12 mouse cellular contexts compared by ENCODE assay signal in genomic region chr10:126924087-126924486, GRCm38 (mm10). TPM values are rescaled to one million over a fixed set of nuclear protein-coding genes. Genes with fewer than 3 reads are reported as not detected.
DNase-seq lines count a peak whose midpoint lies in the region; ATAC-seq lines count a peak whose summit lies in the region.
"Had no signal": no experiment of that assay in that cellular context is flagged by ENCODE, and none has a peak within 500 bp of the region (broad histone marks: within the 10 kb centered on the region; RNA-seq: fewer than 3 reads in every experiment).

No protein-coding gene starts in this region.

- no peak overlapping the region for H3K27ac ChIP-seq in heart, embryonic 12.5 days (ENCODE audit: poor library complexity, severe bottlenecking)
- peak overlapping the region; percentile 58; the same call in 1 of the 2 replicates for H3K27ac ChIP-seq in intestine, embryonic 15.5 days
- no peak overlapping the region for H3K27ac ChIP-seq in midbrain, embryonic 13.5 days
- H3K27ac ChIP-seq: embryonic facial prominence, embryonic 12.5 days; kidney, embryonic 15.5 days; liver, embryonic 14.5 days had no signal

- H3K27me3 ChIP-seq in heart, embryonic 12.5 days (replicated peaks), result no peaks in the 10 kb centered on the region
- H3K27me3 ChIP-seq in intestine, embryonic 15.5 days (replicated peaks), result no peaks in the 10 kb centered on the region
- H3K27me3 ChIP-seq in midbrain, embryonic 13.5 days, result peaks cover 21% of the 10 kb centered on the region
- H3K27me3 ChIP-seq: kidney, embryonic 15.5 days had no signal

- no peaks in the 10 kb centered on the region for H3K36me3 ChIP-seq in heart, embryonic 12.5 days
- H3K36me3 ChIP-seq in intestine, embryonic 15.5 days, result no peaks in the 10 kb centered on the region
- H3K36me3 ChIP-seq in midbrain, embryonic 13.5 days, result no peaks in the 10 kb centered on the region
- H3K36me3 ChIP-seq: embryonic facial prominence, embryonic 12.5 days; kidney, embryonic 15.5 days had no signal

- WGBS in heart, embryonic 12.5 days, result 55% methylated on average over 3 of the region's 3 CpGs
- WGBS in intestine, embryonic 15.5 days, result 57% methylated on average over 3 of the region's 3 CpGs
- WGBS in midbrain, embryonic 13.5 days, result 65% methylated on average over 3 of the region's 3 CpGs

- peak; percentile 41 for DNase-seq in heart, postnatal 4 days
- DNase-seq in NIH3T3 (ENCODE audit: low read depth), result peak; percentile 89
- DNase-seq in cerebellum, adult 9-11 months, result peak; percentile 81
- no peak for DNase-seq in layer of hippocampus, postnatal 10 days (ENCODE audit: low spot score in 2 of 2)
- DNase-seq: thymus, postnatal 14 days had no signal

- H3K9ac ChIP-seq in heart, embryonic 12.5 days, result no peak overlapping the region
- H3K9ac ChIP-seq in intestine, embryonic 15.5 days, result no peak overlapping the region
- no peak overlapping the region for H3K9ac ChIP-seq in midbrain, embryonic 13.5 days (replicated peaks)
- H3K9ac ChIP-seq: embryonic facial prominence, embryonic 12.5 days; kidney, embryonic 15.5 days; liver, embryonic 14.5 days had no signal

- H3K4me2 ChIP-seq in heart, embryonic 12.5 days, result no peak overlapping the region
- no peak overlapping the region for H3K4me2 ChIP-seq in intestine, embryonic 15.5 days (replicated peaks)
- H3K4me2 ChIP-seq in midbrain, embryonic 13.5 days (replicated peaks), result no peak overlapping the region
- H3K4me2 ChIP-seq: embryonic facial prominence, embryonic 12.5 days; kidney, embryonic 15.5 days had no signal

- no peak overlapping the region for H3K4me3 ChIP-seq in heart, embryonic 12.5 days
- no peak overlapping the region for H3K4me3 ChIP-seq in intestine, embryonic 15.5 days (replicated peaks)
- H3K4me3 ChIP-seq in midbrain, embryonic 13.5 days (replicated peaks), result no peak overlapping the region
- H3K4me3 ChIP-seq: embryonic facial prominence, embryonic 12.5 days; kidney, embryonic 15.5 days had no signal

- no peak for ATAC-seq in heart, embryonic 12.5 days (ENCODE audit: insufficient number of reproducible peaks, low FRiP score)
- ATAC-seq in intestine, embryonic 15.5 days, result no peak
- ATAC-seq in midbrain, embryonic 13.5 days, result no peak
- ATAC-seq: activated CD4-positive, CD25-positive, alpha-beta regulatory T cell, adult 4 months had no signal

- peaks cover 9% of the 10 kb centered on the region for H3K9me3 ChIP-seq in heart, embryonic 12.5 days (replicated peaks)
- H3K9me3 ChIP-seq in intestine, embryonic 15.5 days, result 0 out of 2 replicates have a peak, but pooled peaks cover 2% of the 10 kb centered on the region
- H3K9me3 ChIP-seq in midbrain, embryonic 13.5 days, result peaks cover 5% of the 10 kb centered on the region; the same call in 1 of the 2 replicates
- H3K9me3 ChIP-seq: embryonic facial prominence, embryonic 12.5 days; kidney, embryonic 15.5 days had no signal

- H3K4me1 ChIP-seq in heart, embryonic 12.5 days (replicated peaks), result peaks cover 35% of the 10 kb centered on the region
- peaks cover 19% of the 10 kb centered on the region for H3K4me1 ChIP-seq in intestine, embryonic 15.5 days (replicated peaks)
- peaks cover 23% of the 10 kb centered on the region for H3K4me1 ChIP-seq in midbrain, embryonic 13.5 days (replicated peaks)

RNA-seq across cellular contexts. Expression of gene Atp23, which starts 22.9 kb away (rescaled TPM):
- 1 to 10 TPM; 3.7 to 3.9 TPM for total RNA-seq in heart, postnatal 4 days (2021)
- 8.2 and 10.0 TPM in 2 replicates for polyA plus RNA-seq in heart, embryonic 12.5 days (2016; fragmentation: Nextera tagmentation; extraction: Ambion mirVana)
- 17.0 and 17.2 TPM in 2 replicates for polyA plus RNA-seq in intestine, embryonic 15.5 days (2015; fragmentation: Nextera tagmentation; extraction: Ambion mirVana)
- 10 to 100 TPM in 1 of 2 experiments, 1 to 10 TPM in 1; 7.4 to 10.3 TPM for total RNA-seq in layer of hippocampus, postnatal 10 days (2021)
- polyA plus RNA-seq in midbrain, embryonic 13.5 days (2015; fragmentation: Nextera tagmentation; extraction: Ambion mirVana), result 9.1 and 9.2 TPM in 2 replicates

RNA-seq across cellular contexts. Expression of gene Ctdsp2, which starts 54.4 kb away (rescaled TPM):
- total RNA-seq in heart, postnatal 4 days (2021), result 100 to 1,000 TPM; 132 to 136 TPM
- 54.0 and 54.6 TPM in 2 replicates for polyA plus RNA-seq in heart, embryonic 12.5 days (2016; fragmentation: Nextera tagmentation; extraction: Ambion mirVana)
- polyA plus RNA-seq in intestine, embryonic 15.5 days (2015; fragmentation: Nextera tagmentation; extraction: Ambion mirVana), result 53.6 and 55.2 TPM in 2 replicates
- 10 to 100 TPM; 78.9 to 88.9 TPM for total RNA-seq in layer of hippocampus, postnatal 10 days (2021)
- polyA plus RNA-seq in midbrain, embryonic 13.5 days (2015; fragmentation: Nextera tagmentation; extraction: Ambion mirVana), result 18.7 and 23.6 TPM in 2 replicates

Comparison
In these comparisons a context has a peak if more than half of its experiments do, and no peak if none do; other contexts are left out.
1. DNase-seq: peak in heart, postnatal 4 days (single experiment), NIH3T3 (single experiment) and cerebellum, adult 9-11 months (single experiment); none in layer of hippocampus, postnatal 10 days (0 of 2).